Mouse (Mus musculus) embryonic fibroblast, embryonic 13.5 days (primary cell): ENCODE data around the gene Shld2.

ENCODE experiments used
- CTCF ChIP-seq: IDR thresholded peaks from 2 replicates; pipeline ENCODE4 v1.5.1; 2011; ENCODE audit warnings: mild to moderate bottlenecking, control low read depth, low read length, moderate library complexity, borderline replicate concordance; ENCODE audit not compliant: insufficient read depth
- POLR2A ChIP-seq: IDR thresholded peaks from 2 replicates; pipeline ENCODE4 v1.6.1; 2011; ENCODE audit warnings: low read depth, mild to moderate bottlenecking, control low read depth, low read length, moderate library complexity

- TF ChIP-seq POLR2A = no peak
- TF ChIP-seq CTCF = no peak
Observed at GRCm38 (mm10) chr14:34215451-34216127, 94.7 kb downstream of the Shld2 start.
